In the genomic region with DNA sequence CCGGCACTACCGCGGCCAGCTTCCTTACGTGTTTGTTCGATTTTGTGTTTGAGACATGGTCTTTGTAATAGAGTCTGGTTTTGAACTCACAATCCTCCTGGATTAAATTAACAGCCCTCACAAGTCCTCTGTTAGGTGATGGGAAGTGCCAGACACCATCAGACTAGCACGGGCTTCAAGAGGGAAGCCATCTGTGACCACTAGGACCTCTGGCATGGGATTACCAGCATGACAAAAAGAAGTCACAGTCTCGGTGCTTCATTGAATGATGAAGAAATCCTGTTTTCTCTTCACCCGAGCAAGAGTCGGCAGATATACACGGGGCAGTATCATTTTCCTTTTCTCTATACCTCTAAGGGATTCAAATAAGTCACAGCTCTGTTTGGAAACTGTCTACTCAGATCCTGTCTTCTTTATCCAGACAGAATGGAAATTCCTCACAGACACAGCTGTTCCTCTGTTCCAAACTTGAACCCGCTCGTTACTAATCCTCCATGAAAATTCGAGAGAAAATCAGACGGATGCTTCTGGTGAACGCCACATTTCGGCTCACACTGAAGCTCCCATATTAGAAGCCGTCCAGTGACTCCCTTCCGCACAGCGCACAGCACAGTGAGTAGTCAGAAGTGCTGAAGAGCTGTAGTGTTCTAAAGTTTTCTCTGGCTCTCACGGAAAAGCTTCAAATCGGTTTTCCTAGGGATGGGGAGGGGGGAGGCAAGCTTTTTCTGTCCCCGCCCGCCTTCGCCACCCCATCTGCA, we compare ENCODE assay signal across 10 mouse cellular contexts. TPM values are rescaled to one million over a fixed set of nuclear protein-coding genes. Genes with fewer than 3 reads are reported as not detected.
DNase-seq lines count a peak whose midpoint lies in the region; ATAC-seq and TF ChIP-seq lines count a peak whose summit lies in the region.
"Had no signal": no experiment of that assay in that cellular context is flagged by ENCODE, and none has a peak within 500 bp of the region (broad histone marks: within the 10 kb centered on the region; RNA-seq: fewer than 3 reads in every experiment).

No protein-coding gene starts in this region.

- H3K9me3 ChIP-seq in heart, embryonic 12.5 days (replicated peaks): no peaks in the 10 kb centered on the region
- no peaks in the 10 kb centered on the region for H3K9me3 ChIP-seq in embryonic facial prominence, embryonic 11.5 days (replicated peaks; ENCODE audit: control insufficient read depth, low read length)
- no peaks in the 10 kb centered on the region for H3K9me3 ChIP-seq in hindbrain, embryonic 14.5 days (ENCODE audit: control insufficient read depth, low read length)
- H3K9me3 ChIP-seq in neural tube, embryonic 11.5 days (ENCODE audit: control insufficient read depth, low read length): no peaks in the 10 kb centered on the region
- H3K9me3 ChIP-seq: liver, embryonic 15.5 days had no signal

- no peaks in the 10 kb centered on the region for H3K27me3 ChIP-seq in heart, embryonic 12.5 days (replicated peaks)
- no peaks in the 10 kb centered on the region for H3K27me3 ChIP-seq in embryonic facial prominence, embryonic 11.5 days (ENCODE audit: control insufficient read depth, insufficient read depth, low read length)
- no peaks in the 10 kb centered on the region; the same call in 1 of the 2 replicates for H3K27me3 ChIP-seq in hindbrain, embryonic 14.5 days (ENCODE audit: control insufficient read depth, insufficient read depth, low read length)
- H3K27me3 ChIP-seq in neural tube, embryonic 11.5 days (ENCODE audit: control insufficient read depth, insufficient read depth, low read length): no peaks in the 10 kb centered on the region
- H3K27me3 ChIP-seq in thymus, adult 2 months (ENCODE audit: control insufficient read depth, insufficient read depth, low read length): no peaks in the 10 kb centered on the region
- H3K27me3 ChIP-seq: CH12.LX had no signal

- TF ChIP-seq POLR2A in thymus, adult 2 months (IDR thresholded peaks at IDR 0.05; ENCODE audit: control insufficient read depth, extremely low read depth, insufficient read depth, low read length, poor library complexity): no peak

- H3K27ac ChIP-seq in heart, embryonic 12.5 days (ENCODE audit: poor library complexity, severe bottlenecking): peak overlapping the region; percentile 39; the same call in 1 of the 2 replicates
- H3K27ac ChIP-seq in embryonic facial prominence, embryonic 11.5 days (replicated peaks; ENCODE audit: low read depth, low read length): no peak overlapping the region
- peak overlapping the region; percentile 51; the same call in 1 of the 2 replicates for H3K27ac ChIP-seq in hindbrain, embryonic 14.5 days
- 0 out of 2 replicates have a peak overlapping the region, but pooled peaks have one; percentile 29 for H3K27ac ChIP-seq in neural tube, embryonic 11.5 days (ENCODE audit: low read depth, low read length)
- no peak overlapping the region for H3K27ac ChIP-seq in thymus, adult 2 months (ENCODE audit: control insufficient read depth, insufficient read depth, low read length)
- H3K27ac ChIP-seq: liver, embryonic 15.5 days had no signal

- 52% methylated on average over 24 of the region's 24 CpGs for WGBS in heart, embryonic 12.5 days
- WGBS in embryonic facial prominence, embryonic 11.5 days: 33% methylated on average over 24 of the region's 24 CpGs
- 38% methylated on average over 24 of the region's 24 CpGs for WGBS in hindbrain, embryonic 14.5 days
- 55% methylated on average over 24 of the region's 24 CpGs for WGBS in neural tube, embryonic 11.5 days
- 91% methylated on average over 24 of the region's 24 CpGs for WGBS in thymus, adult 2 months

- peak overlapping the region; percentile 55 for H3K4me2 ChIP-seq in heart, embryonic 12.5 days
- H3K4me2 ChIP-seq in embryonic facial prominence, embryonic 11.5 days (ENCODE audit: low read depth, low read length): no peak overlapping the region
- H3K4me2 ChIP-seq in hindbrain, embryonic 14.5 days (replicated peaks): peak overlapping the region; percentile 41
- H3K4me2 ChIP-seq in neural tube, embryonic 11.5 days (ENCODE audit: low read depth): no peak overlapping the region
- H3K4me2 ChIP-seq: liver, embryonic 15.5 days had no signal

- no peak for TF ChIP-seq CTCF in thymus, adult 2 months (IDR thresholded peaks at IDR 0.05; ENCODE audit: borderline replicate concordance, control insufficient read depth, extremely low read depth, insufficient read depth, low read length, poor library complexity)

- H3K9ac ChIP-seq in heart, embryonic 12.5 days: peak overlapping the region; percentile 5; the same call in 1 of the 2 replicates
- no peak overlapping the region for H3K9ac ChIP-seq in embryonic facial prominence, embryonic 11.5 days (replicated peaks; ENCODE audit: low read length)
- H3K9ac ChIP-seq in hindbrain, embryonic 14.5 days: peak overlapping the region; percentile 40; the same call in 1 of the 2 replicates
- no peak overlapping the region; the same call in 1 of the 2 replicates for H3K9ac ChIP-seq in neural tube, embryonic 11.5 days (ENCODE audit: low read length)
- H3K9ac ChIP-seq: liver, embryonic 15.5 days had no signal

- no peak for DNase-seq in heart, adult 11 months
- DNase-seq in embryonic facial prominence, embryonic 11.5 days (ENCODE audit: low spot score): peak; percentile 33
- DNase-seq in hindbrain, embryonic 14.5 days (ENCODE audit: low spot score): peak; percentile 45
- peak; percentile 34 for DNase-seq in neural tube, embryonic 11.5 days (ENCODE audit: low spot score)
- no peak for DNase-seq in thymus, adult 2 months
- no peak for DNase-seq in T-cell, adult 2 months (ENCODE audit: low spot score)

- peaks cover 5% of the 10 kb centered on the region; the same call in 1 of the 2 replicates for H3K4me1 ChIP-seq in heart, embryonic 12.5 days (replicated peaks)
- no peaks in the 10 kb centered on the region; the same call in 1 of the 2 replicates for H3K4me1 ChIP-seq in embryonic facial prominence, embryonic 11.5 days (ENCODE audit: control insufficient read depth, insufficient read depth, low read length)
- H3K4me1 ChIP-seq in hindbrain, embryonic 14.5 days (replicated peaks; ENCODE audit: control insufficient read depth, insufficient read depth, low read length): 0 out of 2 replicates have a peak, but pooled peaks cover 13% of the 10 kb centered on the region
- no peaks in the 10 kb centered on the region for H3K4me1 ChIP-seq in neural tube, embryonic 11.5 days (ENCODE audit: control insufficient read depth, insufficient read depth, low read length)
- H3K4me1 ChIP-seq in thymus, adult 2 months (replicated peaks; ENCODE audit: control insufficient read depth, insufficient read depth, low read length): no peaks in the 10 kb centered on the region
- H3K4me1 ChIP-seq: liver, embryonic 15.5 days had no signal

- peak overlapping the region; percentile 19 for H3K4me3 ChIP-seq in heart, embryonic 12.5 days
- H3K4me3 ChIP-seq in embryonic facial prominence, embryonic 11.5 days (ENCODE audit: low read depth, low read length): no peak overlapping the region
- H3K4me3 ChIP-seq in hindbrain, embryonic 14.5 days (replicated peaks; ENCODE audit: low read length): 0 out of 2 replicates have a peak overlapping the region, but pooled peaks have one; percentile 10
- no peak overlapping the region for H3K4me3 ChIP-seq in neural tube, embryonic 11.5 days (ENCODE audit: low read depth, low read length)
- no peak overlapping the region for H3K4me3 ChIP-seq in thymus, adult 2 months (ENCODE audit: control insufficient read depth, insufficient read depth, low read length)
- H3K4me3 ChIP-seq: liver, embryonic 15.5 days had no signal

- no peaks in the 10 kb centered on the region for H3K36me3 ChIP-seq in heart, embryonic 12.5 days
- H3K36me3 ChIP-seq in embryonic facial prominence, embryonic 11.5 days (replicated peaks; ENCODE audit: control insufficient read depth, insufficient read depth, low read depth, low read length): no peaks in the 10 kb centered on the region
- H3K36me3 ChIP-seq in hindbrain, embryonic 14.5 days (replicated peaks; ENCODE audit: control insufficient read depth, insufficient read depth): no peaks in the 10 kb centered on the region
- no peaks in the 10 kb centered on the region for H3K36me3 ChIP-seq in neural tube, embryonic 11.5 days (ENCODE audit: control insufficient read depth, insufficient read depth, low read length)
- H3K36me3 ChIP-seq in thymus, adult 2 months (ENCODE audit: control insufficient read depth, insufficient read depth, low read length): no peaks in the 10 kb centered on the region
- H3K36me3 ChIP-seq: liver, embryonic 15.5 days had no signal

- no peak for ATAC-seq in heart, embryonic 12.5 days (ENCODE audit: insufficient number of reproducible peaks, low FRiP score)
- ATAC-seq in embryonic facial prominence, embryonic 11.5 days (replicated peaks; ENCODE audit: insufficient number of reproducible peaks, low FRiP score, low TSS enrichment, low read depth): peak; percentile 59; the same call in 1 of the 2 replicates
- peak; percentile 62; the same call in 1 of the 2 replicates for ATAC-seq in hindbrain, embryonic 14.5 days (ENCODE audit: low FRiP score)
- ATAC-seq in neural tube, embryonic 11.5 days (ENCODE audit: insufficient read depth, low FRiP score, low TSS enrichment): peak; percentile 20; the same call in 1 of the 2 replicates
- no peak for ATAC-seq in megakaryocyte, adult 5-6 weeks (ENCODE audit: poor library complexity, severe bottlenecking)

RNA-seq across cellular contexts. Expression of gene Cstf2t, which starts 8.5 kb away (rescaled TPM):
- polyA plus RNA-seq in heart, embryonic 12.5 days (2016; fragmentation: Nextera tagmentation; extraction: Ambion mirVana): 47.5 and 48.5 TPM in 2 replicates
- 54.0 and 54.5 TPM in 2 replicates for polyA plus RNA-seq in embryonic facial prominence, embryonic 11.5 days (2014; fragmentation: Nextera tagmentation; extraction: Ambion mirVana)
- 56.9 and 60.5 TPM in 2 replicates for polyA plus RNA-seq in hindbrain, embryonic 14.5 days (2014; fragmentation: Nextera tagmentation; extraction: Ambion mirVana)
- 51.0 and 53.2 TPM in 2 replicates for polyA plus RNA-seq in neural tube, embryonic 11.5 days (2014; fragmentation: Nextera tagmentation; extraction: Ambion mirVana)
- polyA plus RNA-seq in thymus, adult 2 months (2012; rRNA removed): 17.6 and 18.6 TPM in 2 replicates
- 21.2 and 24.0 TPM in 2 replicates for total RNA-seq in megakaryocyte, adult 5-6 weeks (2015)
- total RNA-seq in megakaryocyte, adult 5-6 weeks (2017): 30.8 and 31.8 TPM in 2 replicates

Comparison
In these comparisons a context has a peak if more than half of its experiments do, and no peak if none do; other contexts are left out.
1. ATAC-seq: peak in embryonic facial prominence, embryonic 11.5 days (single experiment), hindbrain, embryonic 14.5 days (single experiment) and neural tube, embryonic 11.5 days (single experiment); none in heart, embryonic 12.5 days (single experiment) and megakaryocyte, adult 5-6 weeks (single experiment).
2. H3K27ac ChIP-seq: peak in heart, embryonic 12.5 days (single experiment), hindbrain, embryonic 14.5 days (single experiment) and neural tube, embryonic 11.5 days (single experiment); none in embryonic facial prominence, embryonic 11.5 days (single experiment) and thymus, adult 2 months (single experiment).
3. H3K4me2 ChIP-seq: peak in heart, embryonic 12.5 days (single experiment) and hindbrain, embryonic 14.5 days (single experiment); none in embryonic facial prominence, embryonic 11.5 days (single experiment) and neural tube, embryonic 11.5 days (single experiment).
4. H3K4me3 ChIP-seq: peak in heart, embryonic 12.5 days (single experiment) and hindbrain, embryonic 14.5 days (single experiment); none in embryonic facial prominence, embryonic 11.5 days (single experiment), neural tube, embryonic 11.5 days (single experiment) and thymus, adult 2 months (single experiment).
5. H3K9ac ChIP-seq: peak in heart, embryonic 12.5 days (single experiment) and hindbrain, embryonic 14.5 days (single experiment); none in embryonic facial prominence, embryonic 11.5 days (single experiment) and neural tube, embryonic 11.5 days (single experiment).
6. DNase-seq: peak in embryonic facial prominence, embryonic 11.5 days (single experiment), hindbrain, embryonic 14.5 days (single experiment) and neural tube, embryonic 11.5 days (single experiment); none in heart, adult 11 months (single experiment), thymus, adult 2 months (single experiment) and T-cell, adult 2 months (single experiment).